Mouse (Mus musculus): Measurements from ENCODE around the gene Asap2. TPM values are rescaled to one million over a fixed set of nuclear protein-coding genes. Genes with fewer than 3 reads are reported as not detected.
A peak's percentile ranks its signal among the peaks of the same experiment; 100 is the strongest.

Asap2 gene
- polyA plus RNA-seq, 1 experiment from 2014 or later: 18.9 TPM

GRCm38 (mm10) chr12:21285508-21286242, 295.4 kb downstream of the Asap2 start:
- H3K4me3 ChIP-seq (ENCODE audit: low read depth, low read length): peak overlapping the region; percentile 56
- peak overlapping the region; percentile 85 for H3K9ac ChIP-seq (ENCODE audit: low read length)
- no peaks in the 10 kb centered on the region; the same call in 1 of the 2 replicates for H3K36me3 ChIP-seq (ENCODE audit: control insufficient read depth, insufficient read depth, low read length)
- under 1% methylated on average over 47 of the region's 47 CpGs for WGBS
- H3K27me3 ChIP-seq (ENCODE audit: control insufficient read depth, insufficient read depth, low read length): no peaks in the 10 kb centered on the region
- no peak; the same call in none of the 2 replicates for ATAC-seq (replicated peaks; ENCODE audit: low FRiP score)
- no peak for DNase-seq (ENCODE audit: low spot score)
- no peaks in the 10 kb centered on the region for H3K9me3 ChIP-seq (ENCODE audit: control insufficient read depth, low read length)
- H3K4me2 ChIP-seq (ENCODE audit: low read depth, low read length, severe bottlenecking): peak overlapping the region; percentile 67
- H3K27ac ChIP-seq (ENCODE audit: low read depth, low read length): peak overlapping the region; percentile 41; the same call in 1 of the 2 replicates
- H3K4me1 ChIP-seq (replicated peaks; ENCODE audit: control insufficient read depth, insufficient read depth, low read length): peaks cover 6% of the 10 kb centered on the region

- Histone ChIP-seq H3K9ac (ENCODE audit: low read length) (peak within 1 kb of the TSS; percentile 85), H3K36me3 (ENCODE audit: control insufficient read depth, insufficient read depth, low read length) (no peaks in the 10 kb centered on the region; the same call in 1 of the 2 replicates), H3K9me3 (ENCODE audit: control insufficient read depth, low read length) (no peaks in the 10 kb centered on the region), H3K27ac (ENCODE audit: low read depth, low read length) (peak within 1 kb of the TSS; percentile 75), H3K4me2 (ENCODE audit: low read depth, low read length, severe bottlenecking) (peak within 1 kb of the TSS; percentile 67), H3K4me1 (replicated peaks; ENCODE audit: control insufficient read depth, insufficient read depth, low read length) (peaks cover 6% of the 10 kb centered on the region), H3K27me3 (ENCODE audit: control insufficient read depth, insufficient read depth, low read length) (no peaks in the 10 kb centered on the region), H3K4me3 (ENCODE audit: low read depth, low read length) (peak within 1 kb of the TSS; percentile 56)
- peak; percentile 98 for DNase-seq (ENCODE audit: low spot score)
- peak; percentile 97 for ATAC-seq (replicated peaks; ENCODE audit: low FRiP score)
- WGBS: under 1% methylated on average over 28 of the region's 28 CpGs
Observed at GRCm38 (mm10) chr12:21286243-21286622, 296.0 kb downstream of the Asap2 start, which contains the start of gene Itgb1bp1. TSS of gene Itgb1bp1 (minus strand) at chr12:21286284.

- Histone ChIP-seq H3K4me2 (ENCODE audit: low read depth, low read length, severe bottlenecking) (peak overlapping the region; percentile 67), H3K36me3 (ENCODE audit: control insufficient read depth, insufficient read depth, low read length) (no peaks in the 10 kb centered on the region; the same call in 1 of the 2 replicates), H3K27ac (ENCODE audit: low read depth, low read length) (no peak overlapping the region), H3K4me1 (replicated peaks; ENCODE audit: control insufficient read depth, insufficient read depth, low read length) (peaks cover 6% of the 10 kb centered on the region), H3K9me3 (ENCODE audit: control insufficient read depth, low read length) (no peaks in the 10 kb centered on the region), H3K27me3 (ENCODE audit: control insufficient read depth, insufficient read depth, low read length) (no peaks in the 10 kb centered on the region), H3K4me3 (ENCODE audit: low read depth, low read length) (peak overlapping the region; percentile 56), H3K9ac (ENCODE audit: low read length) (peak overlapping the region; percentile 85)
- DNase-seq (ENCODE audit: low spot score): no peak
- peak; percentile 8; the same call in 1 of the 2 replicates for ATAC-seq (replicated peaks; ENCODE audit: low FRiP score)
- 38% methylated on average over 18 of the region's 18 CpGs for WGBS
Observed at GRCm38 (mm10) chr12:21286712-21287650, 296.7 kb downstream of the Asap2 start.

- Histone ChIP-seq H3K36me3 (ENCODE audit: control insufficient read depth, insufficient read depth, low read length) (no peaks in the 10 kb centered on the region; the same call in 1 of the 2 replicates), H3K27ac (ENCODE audit: low read depth, low read length) (no peak overlapping the region), H3K9me3 (ENCODE audit: control insufficient read depth, low read length) (no peaks in the 10 kb centered on the region), H3K4me1 (replicated peaks; ENCODE audit: control insufficient read depth, insufficient read depth, low read length) (peaks cover 6% of the 10 kb centered on the region), H3K4me2 (ENCODE audit: low read depth, low read length, severe bottlenecking) (no peak overlapping the region), H3K4me3 (ENCODE audit: low read depth, low read length) (no peak overlapping the region), H3K9ac (ENCODE audit: low read length) (no peak overlapping the region), H3K27me3 (ENCODE audit: control insufficient read depth, insufficient read depth, low read length) (no peaks in the 10 kb centered on the region)
- DNase-seq (ENCODE audit: low spot score) (no peak), ATAC-seq (replicated peaks; ENCODE audit: low FRiP score) (no peak)
- 94% methylated on average over 3 of the region's 3 CpGs for WGBS
Observed at GRCm38 (mm10) chr12:21288716-21289395, 298.6 kb downstream of the Asap2 start.

GRCm38 (mm10) chr12:21289651-21290050, 299.4 kb downstream of the Asap2 start:
- no peak overlapping the region for H3K27ac ChIP-seq (ENCODE audit: low read depth, low read length)
- ATAC-seq (replicated peaks; ENCODE audit: low FRiP score) (no peak), DNase-seq (ENCODE audit: low spot score) (no peak)
- no peak overlapping the region for H3K4me3 ChIP-seq (ENCODE audit: low read depth, low read length)
- H3K4me2 ChIP-seq (ENCODE audit: low read depth, low read length, severe bottlenecking): no peak overlapping the region
- no peak overlapping the region for H3K9ac ChIP-seq (ENCODE audit: low read length)
- no peaks in the 10 kb centered on the region for H3K27me3 ChIP-seq (ENCODE audit: control insufficient read depth, insufficient read depth, low read length)
- no peaks in the 10 kb centered on the region for H3K9me3 ChIP-seq (ENCODE audit: control insufficient read depth, low read length)
- 87% methylated on average over 6 of the region's 6 CpGs for WGBS
- peaks cover 6% of the 10 kb centered on the region for H3K4me1 ChIP-seq (replicated peaks; ENCODE audit: control insufficient read depth, insufficient read depth, low read length)
- H3K36me3 ChIP-seq (ENCODE audit: control insufficient read depth, insufficient read depth, low read length): no peaks in the 10 kb centered on the region; the same call in 1 of the 2 replicates

- no peak overlapping the region for H3K9ac ChIP-seq (ENCODE audit: low read length)
- H3K4me1 ChIP-seq (replicated peaks; ENCODE audit: control insufficient read depth, insufficient read depth, low read length): no peaks in the 10 kb centered on the region
- no peaks in the 10 kb centered on the region for H3K27me3 ChIP-seq (ENCODE audit: control insufficient read depth, insufficient read depth, low read length)
- no peak overlapping the region for H3K27ac ChIP-seq (ENCODE audit: low read depth, low read length)
- H3K9me3 ChIP-seq (ENCODE audit: control insufficient read depth, low read length): no peaks in the 10 kb centered on the region
- DNase-seq (ENCODE audit: low spot score) (no peak), ATAC-seq (replicated peaks; ENCODE audit: low FRiP score) (no peak)
- WGBS: 97% methylated on average over 11 of the region's 11 CpGs
- H3K36me3 ChIP-seq (ENCODE audit: control insufficient read depth, insufficient read depth, low read length): peaks cover 18% of the 10 kb centered on the region
- H3K4me3 ChIP-seq (ENCODE audit: low read depth, low read length): no peak overlapping the region
- no peak overlapping the region for H3K4me2 ChIP-seq (ENCODE audit: low read depth, low read length, severe bottlenecking)
Observed at GRCm38 (mm10) chr12:21298856-21299255, 308.6 kb downstream of the Asap2 start.

GRCm38 (mm10) chr12:21301324-21301723, 311.1 kb downstream of the Asap2 start:
- no peaks in the 10 kb centered on the region for H3K4me1 ChIP-seq (replicated peaks; ENCODE audit: control insufficient read depth, insufficient read depth, low read length)
- ATAC-seq (replicated peaks; ENCODE audit: low FRiP score): no peak
- no peaks in the 10 kb centered on the region for H3K9me3 ChIP-seq (ENCODE audit: control insufficient read depth, low read length)
- no peak for DNase-seq (ENCODE audit: low spot score)
- no peak overlapping the region for H3K9ac ChIP-seq (ENCODE audit: low read length)
- no peak overlapping the region for H3K27ac ChIP-seq (ENCODE audit: low read depth, low read length)
- no peak overlapping the region for H3K4me3 ChIP-seq (ENCODE audit: low read depth, low read length)
- 93% methylated on average over 7 of the region's 7 CpGs for WGBS
- H3K36me3 ChIP-seq (ENCODE audit: control insufficient read depth, insufficient read depth, low read length): peaks cover 18% of the 10 kb centered on the region
- H3K27me3 ChIP-seq (ENCODE audit: control insufficient read depth, insufficient read depth, low read length): no peaks in the 10 kb centered on the region
- no peak overlapping the region for H3K4me2 ChIP-seq (ENCODE audit: low read depth, low read length, severe bottlenecking)

- no peak overlapping the region for H3K4me3 ChIP-seq (ENCODE audit: low read depth, low read length)
- H3K27ac ChIP-seq (ENCODE audit: low read depth, low read length): no peak overlapping the region
- H3K9me3 ChIP-seq (ENCODE audit: control insufficient read depth, low read length): no peaks in the 10 kb centered on the region
- peaks cover 16% of the 10 kb centered on the region for H3K36me3 ChIP-seq (ENCODE audit: control insufficient read depth, insufficient read depth, low read length)
- DNase-seq (ENCODE audit: low spot score) (no peak), ATAC-seq (replicated peaks; ENCODE audit: low FRiP score) (no peak)
- no peak overlapping the region for H3K9ac ChIP-seq (ENCODE audit: low read length)
- no peaks in the 10 kb centered on the region for H3K4me1 ChIP-seq (replicated peaks; ENCODE audit: control insufficient read depth, insufficient read depth, low read length)
- no peak overlapping the region for H3K4me2 ChIP-seq (ENCODE audit: low read depth, low read length, severe bottlenecking)
- WGBS: 96% methylated on average over 8 of the region's 8 CpGs
- no peaks in the 10 kb centered on the region for H3K27me3 ChIP-seq (ENCODE audit: control insufficient read depth, insufficient read depth, low read length)
Observed at GRCm38 (mm10) chr12:21301932-21302331, 311.7 kb downstream of the Asap2 start.
